Mouse (Mus musculus) embryonic facial prominence, embryonic 12.5 days (tissue): ENCODE data around the gene Krtap1-4. TPM values are rescaled to one million over a fixed set of nuclear protein-coding genes. Genes with fewer than 3 reads are reported as not detected.
"Not testable (repeated sequence)": the region's sequence is repeated elsewhere in the genome, so short reads cannot be mapped to it uniquely, and the experiment has no call there.

ENCODE experiments used
- ATAC-seq: fragments of 200-750 bp; cut with Nextera tagmentation; 2 replicates; pipeline ENCODE4 v1.8.0; 2017; ENCODE audit not compliant: insufficient number of reproducible peaks, insufficient read depth, low FRiP score, low TSS enrichment
- H3K27ac ChIP-seq: fragments of 300-500 bp; sonication (generic); 2 replicates; pipeline ENCODE4 v1.5.1; 2016; ENCODE audit warnings: mild to moderate bottlenecking
- H3K27me3 ChIP-seq: fragments of 300-500 bp; sonication (generic); 2 replicates; pipeline ENCODE4 v1.6.1; 2016; ENCODE audit warnings: mild to moderate bottlenecking, moderate library complexity
- H3K36me3 ChIP-seq: fragments of 300-500 bp; sonication (generic); 2 replicates; pipeline ENCODE4 v1.6.1; 2016; ENCODE audit warnings: mild to moderate bottlenecking
- H3K4me1 ChIP-seq: fragments of 300-500 bp; sonication (generic); 2 replicates; pipeline ENCODE4 v1.6.1; 2016
- H3K4me2 ChIP-seq: fragments of 300-500 bp; sonication (generic); replicated peaks from 2 replicates; pipeline ENCODE4 v1.6.1; 2016; ENCODE audit warnings: mild to moderate bottlenecking, moderate library complexity
- H3K4me3 ChIP-seq: fragments of 300-500 bp; sonication (generic); 2 replicates; pipeline ENCODE4 v1.5.1; 2016; ENCODE audit warnings: mild to moderate bottlenecking
- H3K9ac ChIP-seq: fragments of 300-500 bp; sonication (generic); 2 replicates; pipeline ENCODE4 v1.6.1; 2016; ENCODE audit warnings: mild to moderate bottlenecking, moderate library complexity
- H3K9me3 ChIP-seq: fragments of 300-500 bp; sonication (generic); 2 replicates; pipeline ENCODE4 v1.6.1; 2016; ENCODE audit warnings: mild to moderate bottlenecking, moderate library complexity
- WGBS: fragments of 180-500 bp; shearing (Covaris S2); methylation state at CpG from one replicate; pipeline ENCODE4 v1.1.7; 2016; 5-methylcytosine and 5-hydroxymethylcytosine counted together
- polyA plus RNA-seq: library from polyadenylated mRNA; unstranded; fragments of >200 nt; fragmentation: Nextera tagmentation; extraction: Ambion mirVana; gene quantifications from 2 replicates; pipeline ENCODE4 v1.2.1, GENCODE M21; 2016

Gene Krtap1-4
- polyA plus RNA-seq, result not detected in 2 replicates

- H3K27me3 ChIP-seq, result no peaks in the 10 kb centered on the region
- ATAC-seq, result no peak
- H3K4me2 ChIP-seq, result no peak within 1 kb of the TSS
- no peaks in the 10 kb centered on the region for H3K4me1 ChIP-seq
- 72% methylated on average over 5 of the region's 5 CpGs for WGBS
- no peak within 1 kb of the TSS for H3K4me3 ChIP-seq
- no peaks in the 10 kb centered on the region for H3K9me3 ChIP-seq
- H3K9ac ChIP-seq, result no peak within 1 kb of the TSS
- H3K27ac ChIP-seq, result no peak within 1 kb of the TSS
- H3K36me3 ChIP-seq, result no peaks in the 10 kb centered on the region
Measured at GRCm38 (mm10) chr11:99583245-99583704, at the start of gene Krtap1-4. Gene Krtap1-4 (minus strand): TSS chr11:99583654.

GRCm38 (mm10) chr11:99630890-99631289 is 47.4 kb upstream of the Krtap1-4 start:
- WGBS, result 72% methylated on average over 3 of the region's 3 CpGs
- no peak overlapping the region for H3K4me2 ChIP-seq
- H3K36me3 ChIP-seq, result no peaks in the 10 kb centered on the region
- H3K27ac ChIP-seq, result no peak overlapping the region
- H3K9ac ChIP-seq, result no peak overlapping the region
- H3K9me3 ChIP-seq, result no peaks in the 10 kb centered on the region
- H3K4me3 ChIP-seq, result no peak overlapping the region
- ATAC-seq, result no peak
- no peaks in the 10 kb centered on the region for H3K4me1 ChIP-seq
- H3K27me3 ChIP-seq, result no peaks in the 10 kb centered on the region; the same call in 1 of the 2 replicates

GRCm38 (mm10) chr11:99628138-99628537 is 44.7 kb upstream of the Krtap1-4 start, which contains the start of gene Krtap4-1:
Gene Krtap4-1 (minus strand): TSS chr11:99628238.
- H3K4me2 ChIP-seq, result no peak within 1 kb of the TSS
- no peaks in the 10 kb centered on the region for H3K36me3 ChIP-seq
- no peaks in the 10 kb centered on the region for H3K4me1 ChIP-seq
- no peak for ATAC-seq
- no peaks in the 10 kb centered on the region for H3K9me3 ChIP-seq
- no peak within 1 kb of the TSS for H3K27ac ChIP-seq
- 81% methylated on average over 4 of the region's 4 CpGs for WGBS
- no peaks in the 10 kb centered on the region for H3K27me3 ChIP-seq
- H3K9ac ChIP-seq, result no peak within 1 kb of the TSS
- H3K4me3 ChIP-seq, result no peak within 1 kb of the TSS

GRCm38 (mm10) chr11:99620335-99620734 is 36.9 kb upstream of the Krtap1-4 start, which contains the start of gene Gm11562:
Gene Gm11562 (minus strand): TSS chr11:99620435.
- H3K4me3 ChIP-seq, result no peak within 1 kb of the TSS
- no peak within 1 kb of the TSS for H3K4me2 ChIP-seq
- H3K27ac ChIP-seq, result no peak within 1 kb of the TSS
- no peak within 1 kb of the TSS for H3K9ac ChIP-seq
- H3K9me3 ChIP-seq, result no peaks in the 10 kb centered on the region
- 86% methylated on average over 2 of the region's 2 CpGs for WGBS
- no peak for ATAC-seq
- no peaks in the 10 kb centered on the region for H3K4me1 ChIP-seq
- no peaks in the 10 kb centered on the region for H3K36me3 ChIP-seq
- H3K27me3 ChIP-seq, result no peaks in the 10 kb centered on the region

- WGBS, result 82% methylated on average over 3 of the region's 3 CpGs
Measured at GRCm38 (mm10) chr11:99614796-99615363, 31.4 kb upstream of the Krtap1-4 start, which contains the start of gene Krtap2-4. Gene Krtap2-4 (minus strand): TSS chr11:99614846.

GRCm38 (mm10) chr11:99610089-99610488 is 26.6 kb upstream of the Krtap1-4 start, which contains the start of gene Gm11937:
Gene Gm11937 (minus strand): TSS chr11:99610189.
- not testable (repeated sequence) for H3K36me3 ChIP-seq, ATAC-seq

More at GRCm38 (mm10) chr11:99614796-99615363, 31.4 kb upstream of the Krtap1-4 start, which contains the start of gene Krtap2-4:
- H3K9me3 ChIP-seq, result no peaks in the 10 kb centered on the region
- H3K9ac ChIP-seq, result no peak within 1 kb of the TSS
- no peak within 1 kb of the TSS for H3K4me3 ChIP-seq
- H3K27ac ChIP-seq, result no peak within 1 kb of the TSS
- H3K27me3 ChIP-seq, result no peaks in the 10 kb centered on the region
- no peak within 1 kb of the TSS for H3K4me2 ChIP-seq
- no peak for ATAC-seq
- H3K36me3 ChIP-seq, result no peaks in the 10 kb centered on the region
- H3K4me1 ChIP-seq, result no peaks in the 10 kb centered on the region

GRCm38 (mm10) chr11:99609126-99609525 is 25.7 kb upstream of the Krtap1-4 start:
- Histone ChIP-seq H3K4me2 (no peak overlapping the region), H3K4me1 (no peaks in the 10 kb centered on the region), H3K27me3 (no peaks in the 10 kb centered on the region), H3K9ac (no peak overlapping the region), H3K27ac (no peak overlapping the region), H3K4me3 (no peak overlapping the region), H3K36me3 (no peaks in the 10 kb centered on the region), H3K9me3 (no peaks in the 10 kb centered on the region)
- no peak for ATAC-seq
- 68% methylated on average over 1 of the region's 1 CpGs for WGBS

More at GRCm38 (mm10) chr11:99610089-99610488, 26.6 kb upstream of the Krtap1-4 start, which contains the start of gene Gm11937:
- H3K9me3 ChIP-seq, H3K4me2 ChIP-seq, H3K27me3 ChIP-seq, H3K4me3 ChIP-seq, H3K27ac ChIP-seq, H3K4me1 ChIP-seq, H3K9ac ChIP-seq: not testable (repeated sequence)
- WGBS, result 74% methylated on average over 1 of the region's 2 CpGs

- H3K4me2 ChIP-seq, H3K4me3 ChIP-seq, H3K27ac ChIP-seq, H3K4me1 ChIP-seq, H3K27me3 ChIP-seq, H3K9me3 ChIP-seq, H3K36me3 ChIP-seq, ATAC-seq, H3K9ac ChIP-seq: not testable (repeated sequence)
- 88% methylated on average over 1 of the region's 1 CpGs for WGBS
Measured at GRCm38 (mm10) chr11:99603208-99603607, 19.8 kb upstream of the Krtap1-4 start, which contains the start of gene Gm11938. Gene Gm11938 (minus strand): TSS chr11:99603308.

- not testable (repeated sequence) for H3K4me2 ChIP-seq, H3K4me1 ChIP-seq, ATAC-seq, H3K9ac ChIP-seq, H3K4me3 ChIP-seq, H3K27me3 ChIP-seq, H3K36me3 ChIP-seq, H3K9me3 ChIP-seq, H3K27ac ChIP-seq
- 79% methylated on average over 6 of the region's 6 CpGs for WGBS
Measured at GRCm38 (mm10) chr11:99597742-99598141, 14.3 kb upstream of the Krtap1-4 start, which contains the start of gene Krtap9-3. Gene Krtap9-3 (minus strand): TSS chr11:99598105.

GRCm38 (mm10) chr11:99590981-99591380 is 7.5 kb upstream of the Krtap1-4 start, which contains the start of gene Krtap1-3:
Gene Krtap1-3 (minus strand): TSS chr11:99591339.
- no peak within 1 kb of the TSS for H3K4me3 ChIP-seq
- H3K4me2 ChIP-seq, result no peak within 1 kb of the TSS
- WGBS, result 85% methylated on average over 6 of the region's 6 CpGs
- no peaks in the 10 kb centered on the region for H3K36me3 ChIP-seq
- H3K4me1 ChIP-seq, result no peaks in the 10 kb centered on the region
- H3K9me3 ChIP-seq, result no peaks in the 10 kb centered on the region
- no peak for ATAC-seq
- H3K9ac ChIP-seq, result no peak within 1 kb of the TSS
- 0 out of 2 replicates have a peak, but pooled peaks cover 3% of the 10 kb centered on the region for H3K27me3 ChIP-seq
- no peak within 1 kb of the TSS for H3K27ac ChIP-seq

- no peaks in the 10 kb centered on the region for H3K36me3 ChIP-seq
- no peaks in the 10 kb centered on the region for H3K9me3 ChIP-seq
- 90% methylated on average over 7 of the region's 7 CpGs for WGBS
- no peaks in the 10 kb centered on the region for H3K4me1 ChIP-seq
- H3K27me3 ChIP-seq, result no peaks in the 10 kb centered on the region
- H3K4me3 ChIP-seq, result no peak overlapping the region
- H3K9ac ChIP-seq, result no peak overlapping the region
- H3K27ac ChIP-seq, result no peak overlapping the region
- ATAC-seq, result no peak
- no peak overlapping the region for H3K4me2 ChIP-seq
Measured at GRCm38 (mm10) chr11:99585096-99585495, 1.6 kb upstream of the Krtap1-4 start.

GRCm38 (mm10) chr11:99581564-99581963 is 1.9 kb downstream of the Krtap1-4 start:
- ATAC-seq, result no peak
- Histone ChIP-seq H3K4me2 (no peak overlapping the region), H3K36me3 (no peaks in the 10 kb centered on the region), H3K4me1 (no peaks in the 10 kb centered on the region), H3K27ac (no peak overlapping the region), H3K9me3 (no peaks in the 10 kb centered on the region), H3K4me3 (no peak overlapping the region), H3K27me3 (no peaks in the 10 kb centered on the region), H3K9ac (no peak overlapping the region)
- WGBS, result 88% methylated on average over 6 of the region's 6 CpGs
